Mouse (Mus musculus) cerebellum, postnatal 25 days (tissue): ENCODE measurements around the gene Parvg.

ENCODE experiments used
- DNase-seq, 2 experiments: peaks; one replicate each; pipeline ENCODE4 v3.0.0; 2021; ENCODE audit warnings: mixed read lengths in 2 of 2

Parvg gene

DNA sequence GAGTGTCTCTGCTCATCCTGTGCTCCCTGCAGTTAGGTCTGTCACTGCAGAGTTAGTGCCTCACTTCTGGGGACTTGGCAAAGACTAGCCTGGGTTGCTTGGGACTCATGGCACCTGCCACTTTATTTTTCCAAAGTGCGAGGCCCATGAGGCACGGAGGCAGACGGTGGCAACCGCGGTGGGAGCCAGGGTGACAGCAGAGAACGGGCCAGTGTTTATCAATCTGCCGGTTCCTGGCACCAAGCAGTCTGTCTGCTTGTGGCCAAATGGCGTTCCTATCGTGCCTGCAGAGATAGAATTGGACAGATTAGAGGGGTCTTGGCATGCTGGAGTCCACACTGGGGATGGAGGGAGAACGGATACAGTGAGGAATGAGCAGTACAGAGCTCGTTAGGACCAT, 13.6 kb upstream of the Parvg start:
- peak; percentile 59 to 70 for DNase-seq

- DNase-seq: no peak
Measured at GRCm38 (mm10) chr15:84311295-84312085, 12.3 kb upstream of the Parvg start.

GRCm38 (mm10) chr15:84312878-84313565, 10.8 kb upstream of the Parvg start:
- no peak for DNase-seq

DNA sequence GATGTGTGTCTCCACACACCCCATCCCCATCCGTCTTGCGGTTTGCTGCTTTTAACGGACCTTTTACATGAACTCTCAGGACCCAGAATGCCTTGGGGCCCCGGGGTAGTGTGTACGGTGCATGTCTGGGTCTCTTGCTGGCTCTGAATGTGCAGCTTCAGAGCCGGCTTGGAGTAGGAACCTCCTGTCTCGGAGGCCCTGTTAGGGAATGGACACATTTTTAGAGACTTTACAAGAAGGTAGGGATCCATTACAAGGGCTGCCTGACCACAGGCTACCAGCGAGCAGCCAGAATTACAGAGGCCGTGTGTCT, 10.3 kb upstream of the Parvg start:
- no peak for DNase-seq

- DNase-seq: no peak
Measured at GRCm38 (mm10) chr15:84314420-84315080, 9.3 kb upstream of the Parvg start.

DNA sequence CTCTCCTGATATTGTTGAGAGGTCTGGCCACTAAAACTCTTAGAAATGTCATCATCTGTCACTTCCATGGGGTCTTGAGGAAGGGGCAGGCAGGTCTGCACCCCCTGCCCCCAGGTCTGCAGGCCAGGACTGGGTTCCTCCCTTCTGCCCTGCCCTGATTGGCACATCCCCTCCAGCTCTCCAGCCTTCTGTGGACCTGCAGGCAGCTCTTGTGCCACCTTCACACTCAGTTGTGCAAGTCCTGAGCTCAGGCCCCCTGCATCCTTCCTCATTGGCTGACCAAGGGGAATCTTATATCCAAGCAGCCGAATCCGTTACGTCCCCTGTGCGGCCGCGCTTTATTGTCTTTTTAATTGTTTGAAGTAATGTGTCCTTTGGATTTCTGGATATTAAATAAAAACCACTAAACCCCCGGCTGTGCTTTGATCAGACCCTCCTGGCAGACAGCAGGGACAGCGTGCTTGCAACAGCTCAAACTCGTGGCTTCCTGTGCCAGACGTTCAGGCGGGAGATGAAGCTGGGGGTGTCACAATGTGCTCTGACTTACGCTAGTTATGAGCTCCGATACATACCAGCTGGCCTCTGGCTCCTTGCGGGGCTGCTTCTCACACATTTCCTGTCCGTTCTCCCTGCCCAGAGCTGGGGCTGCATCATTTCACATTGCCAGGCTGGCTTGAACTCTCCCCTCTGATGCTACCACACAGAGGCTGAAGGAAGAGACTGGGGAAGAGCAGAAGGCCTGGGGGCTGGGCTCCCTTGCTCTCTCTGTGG, 8.4 kb upstream of the Parvg start:
- DNase-seq: no peak

DNA sequence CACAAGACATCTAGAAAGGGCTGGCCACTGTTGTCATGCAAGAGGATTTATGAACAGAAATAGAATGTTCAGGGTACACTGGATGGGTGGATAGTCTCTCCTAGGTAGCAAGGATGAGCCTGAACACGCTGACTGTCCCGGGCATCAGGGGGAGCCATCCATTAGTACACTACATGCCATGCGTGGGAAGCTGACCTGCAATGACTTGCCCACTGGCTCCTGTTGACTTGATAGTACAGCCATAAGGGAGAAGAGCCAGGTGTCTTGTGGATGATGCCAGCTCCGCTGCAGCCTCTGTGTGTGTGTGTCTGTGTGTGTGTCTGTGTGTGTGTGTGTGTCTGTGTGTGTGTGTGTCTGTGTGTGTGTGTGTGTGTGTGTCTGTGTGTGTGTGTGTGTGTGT, 4.4 kb upstream of the Parvg start:
- DNase-seq: no peak

DNA sequence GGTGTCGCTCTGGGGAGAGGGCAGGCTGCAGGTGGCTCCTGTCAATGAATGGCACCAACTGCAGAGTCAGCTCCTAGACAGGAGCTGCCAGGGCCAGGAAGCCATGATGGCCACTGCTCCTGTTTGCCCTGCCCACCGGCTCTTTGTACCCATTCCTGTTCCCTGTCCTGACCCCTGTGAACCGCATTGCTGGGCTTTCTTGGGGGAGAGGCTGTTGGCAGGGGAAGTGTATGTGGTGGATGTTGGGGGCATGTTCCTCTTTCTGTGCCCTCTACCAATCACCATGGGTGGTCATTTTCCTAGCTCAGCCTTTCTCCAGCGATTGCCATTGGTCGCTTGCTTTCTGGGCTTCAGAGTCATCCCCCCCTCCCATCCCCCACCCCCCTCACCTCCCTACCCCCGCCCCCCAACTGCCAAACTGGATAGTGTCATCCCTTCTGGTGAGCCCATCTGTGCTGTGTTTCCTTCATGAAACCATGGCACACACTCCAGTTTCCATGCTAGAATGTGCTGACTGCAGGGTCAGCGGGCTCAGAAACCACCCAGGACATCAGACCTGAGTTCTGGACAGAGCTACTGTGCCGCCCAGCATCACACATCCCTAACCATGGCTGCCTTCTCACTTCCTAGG, 2.2 kb upstream of the Parvg start:
- DNase-seq: no peak

GRCm38 (mm10) chr15:84324870-84325553, 1.2 kb downstream of the Parvg start:
- no peak for DNase-seq

DNA sequence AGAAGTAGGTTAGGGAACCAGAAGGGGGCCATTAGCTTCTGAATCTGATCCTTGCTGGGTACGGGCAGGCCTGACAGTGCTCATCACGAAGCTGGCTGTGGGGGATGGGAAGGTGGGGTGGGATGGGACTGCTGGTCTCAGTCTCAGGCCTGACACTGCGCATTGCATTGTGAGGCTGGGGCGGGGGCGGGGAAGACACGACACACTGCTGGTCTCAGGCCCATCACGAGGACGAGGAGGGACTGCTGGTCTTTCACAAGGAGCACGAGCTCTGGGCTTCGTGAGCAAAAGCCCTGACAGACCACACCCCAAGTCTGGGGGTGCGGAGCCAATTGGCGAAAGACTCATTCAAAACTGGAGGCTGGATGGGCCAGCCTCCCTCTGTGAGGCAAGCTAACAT, 1.9 kb downstream of the Parvg start:
- DNase-seq: no peak

- no peak for DNase-seq
Measured at GRCm38 (mm10) chr15:84328870-84329269, 5.0 kb downstream of the Parvg start.

DNA sequence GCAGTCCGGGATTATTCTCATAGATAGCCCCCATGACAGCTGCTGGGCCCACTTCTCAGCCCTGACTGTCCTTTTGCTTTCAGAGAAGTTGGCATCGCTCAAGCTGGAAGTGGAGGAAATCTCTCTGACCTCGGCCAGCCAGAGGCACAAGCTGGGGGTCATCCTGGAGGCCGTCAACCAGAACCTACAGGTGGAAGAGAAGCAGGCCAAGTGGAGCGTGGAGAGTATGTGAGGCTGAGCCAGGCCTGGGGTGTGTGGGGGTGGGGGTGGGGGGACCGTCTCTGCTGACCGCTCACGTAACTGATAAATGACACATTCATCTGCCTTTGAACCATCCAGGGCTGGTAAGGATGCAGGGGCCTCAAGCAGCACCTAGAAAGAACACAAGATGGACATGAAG, 6.1 kb downstream of the Parvg start:
- no peak for DNase-seq

- DNase-seq: no peak
Measured at GRCm38 (mm10) chr15:84331066-84331612, 7.3 kb downstream of the Parvg start.

DNA sequence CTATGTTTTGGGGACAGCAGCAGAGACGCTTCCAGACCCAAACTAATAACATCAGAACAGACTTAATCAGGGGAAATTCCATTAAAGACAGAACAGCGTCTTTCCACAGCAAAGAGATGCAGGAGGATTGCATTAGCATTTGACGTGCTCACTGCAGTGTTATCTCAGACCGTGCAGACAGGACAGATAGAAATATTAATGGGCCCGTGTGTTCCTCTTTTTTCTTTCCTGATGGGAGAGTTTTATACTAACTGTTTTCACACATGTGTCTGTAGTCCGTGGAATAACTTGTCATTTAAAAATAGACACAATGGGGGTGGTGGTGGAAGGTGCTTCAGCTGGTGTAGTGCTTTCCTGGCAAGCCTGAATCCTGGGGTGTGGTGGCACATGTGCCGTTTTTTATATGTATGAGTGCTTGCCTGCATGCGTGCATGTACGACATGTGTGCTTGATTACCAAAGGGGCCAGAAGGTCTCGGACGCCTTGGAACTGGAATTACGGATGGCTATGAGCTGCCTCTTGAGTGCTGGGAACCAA, 12.5 kb downstream of the Parvg start:
- no peak for DNase-seq

GRCm38 (mm10) chr15:84337599-84337998, 13.8 kb downstream of the Parvg start:
- no peak for DNase-seq

- DNase-seq: no peak
Measured at GRCm38 (mm10) chr15:84340926-84341325, 17.1 kb downstream of the Parvg start.

- no peak for DNase-seq
Measured at GRCm38 (mm10) chr15:84348769-84349168, 24.9 kb downstream of the Parvg start.

DNA sequence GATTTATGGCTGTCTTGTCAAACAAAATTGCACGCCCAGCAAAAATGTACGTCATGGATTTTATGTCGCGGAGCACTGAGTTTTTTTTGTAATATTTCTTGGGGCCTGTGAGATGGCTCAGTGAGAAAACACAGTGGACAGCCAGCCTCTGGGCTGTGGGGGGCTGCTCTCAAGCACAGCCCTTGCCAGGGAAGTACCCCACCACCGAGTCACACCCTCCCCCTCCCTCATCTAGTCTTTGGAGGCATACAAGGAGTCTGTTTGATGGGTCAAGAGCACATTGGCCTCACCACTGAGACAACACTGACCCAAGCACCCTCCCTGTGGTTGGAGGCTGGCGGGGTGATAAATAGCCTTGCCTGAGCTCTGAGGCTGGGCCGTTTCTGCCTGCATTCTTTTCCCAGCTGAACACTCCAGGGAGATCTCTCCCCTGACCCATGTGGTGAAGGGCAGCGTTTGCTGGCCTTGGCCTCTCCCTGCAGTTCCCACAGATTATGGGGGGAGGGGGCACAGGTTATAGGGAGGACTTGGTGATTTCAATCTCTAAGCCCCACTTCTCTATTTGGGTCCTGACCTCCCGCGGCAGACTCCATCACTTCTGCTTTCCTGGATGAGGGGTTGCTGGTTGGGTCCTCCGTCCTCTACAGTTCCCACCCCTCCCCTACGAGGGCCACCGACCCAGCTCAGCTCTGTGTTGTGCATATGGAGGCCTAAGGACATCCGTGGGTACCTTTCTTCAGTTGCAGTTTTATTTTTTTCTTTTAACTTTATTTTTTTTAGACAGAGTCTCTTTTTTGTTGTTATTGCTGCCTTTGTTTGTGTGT, 26.3 kb downstream of the Parvg start:
- DNase-seq: no peak

- DNase-seq: no peak
Measured at GRCm38 (mm10) chr15:84351342-84351741, 27.5 kb downstream of the Parvg start.
